Mouse (Mus musculus) right cerebral cortex, postnatal 10 days (tissue): ENCODE measurements at regions not wholly inside any gene's neighbourhood (a gene's known extent, or its start where the extent isn't known, plus 50 kb on each side); places are given as distances from the start of the nearest gene placed in this dataset.

Experiments used
- DNase-seq, 2 experiments: peaks; one replicate each; pipeline ENCODE4 v3.0.0; 2021; ENCODE audit warnings: low spot score in 2 of 2

GRCm38 (mm10) chr9:100097028-100097427, 221.1 kb upstream of the Sox14 start:
- no peak for DNase-seq

- DNase-seq = no peak
These were observed 219.6 kb upstream of the Sox14 start for GRCm38 (mm10) chr9:100095559-100095959.

DNA sequence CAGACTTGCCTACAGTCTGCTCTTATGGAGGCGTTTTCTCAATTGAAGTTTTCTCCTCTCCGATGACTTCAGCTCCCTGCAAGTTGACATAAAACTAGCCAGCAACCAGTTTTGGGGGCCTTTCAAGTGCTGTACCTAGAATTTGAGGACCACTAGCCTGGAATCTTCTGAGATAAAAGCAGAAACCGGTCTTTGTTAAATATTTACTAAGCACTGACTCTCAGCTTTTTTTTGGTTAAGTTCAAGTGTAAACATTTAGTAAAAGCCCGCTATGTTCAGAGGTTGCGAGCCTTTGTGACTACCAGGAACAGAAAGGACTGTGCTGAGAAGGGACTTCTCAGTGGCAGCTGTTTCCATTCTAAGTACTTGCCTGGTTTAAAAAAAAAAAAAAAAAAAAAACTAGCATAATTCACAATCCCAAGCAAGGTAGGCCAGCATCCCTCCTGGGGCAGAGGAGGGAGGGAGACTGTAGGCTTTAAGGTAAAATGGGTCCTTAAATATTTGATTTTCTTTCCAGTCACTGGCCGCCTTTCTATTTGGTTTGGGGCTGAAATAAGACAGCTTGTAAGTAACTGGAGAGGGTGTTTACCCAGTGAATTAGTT, 219.1 kb upstream of the Sox14 start:
- no peak for DNase-seq

DNA sequence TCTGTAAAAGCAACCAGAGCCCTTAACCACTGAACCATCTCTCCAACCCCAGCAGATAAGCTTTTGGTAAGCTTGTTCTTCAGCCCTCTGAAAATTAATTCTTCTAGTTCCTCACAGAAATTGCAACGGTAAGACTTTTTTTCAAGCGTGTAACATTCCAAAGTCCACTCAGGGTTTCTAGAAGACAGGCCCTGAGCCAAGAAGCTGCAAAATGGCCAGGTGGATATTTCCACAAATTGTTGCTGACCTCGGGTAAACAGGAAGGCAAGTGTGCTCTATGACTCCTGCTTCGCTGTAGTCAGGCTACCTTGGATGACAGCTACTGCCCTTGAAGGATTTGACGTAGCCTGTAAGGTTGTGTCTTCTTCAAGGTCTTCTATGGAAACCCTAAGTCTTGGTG, 195.2 kb upstream of the Sox14 start:
- DNase-seq = no peak

DNA sequence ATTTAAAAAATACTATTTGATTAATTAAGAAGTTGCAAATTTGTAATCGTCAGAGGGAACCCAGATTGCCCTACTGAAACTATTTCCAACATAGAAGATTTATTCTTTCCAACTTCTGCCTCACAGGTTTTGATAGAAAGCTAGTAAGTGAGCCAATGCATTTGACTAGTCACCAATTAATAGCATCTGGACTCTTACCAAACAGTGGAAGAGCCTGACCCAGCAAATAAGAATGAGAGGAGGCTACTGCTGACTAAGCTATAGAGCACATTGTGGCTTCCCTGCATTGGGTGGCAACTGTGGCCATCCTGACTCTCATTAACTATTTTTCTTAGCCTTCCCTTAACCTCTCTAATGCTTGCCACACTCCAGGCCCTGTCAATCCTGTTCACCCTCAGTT, 182.6 kb upstream of the Sox14 start:
- no peak for DNase-seq

DNA sequence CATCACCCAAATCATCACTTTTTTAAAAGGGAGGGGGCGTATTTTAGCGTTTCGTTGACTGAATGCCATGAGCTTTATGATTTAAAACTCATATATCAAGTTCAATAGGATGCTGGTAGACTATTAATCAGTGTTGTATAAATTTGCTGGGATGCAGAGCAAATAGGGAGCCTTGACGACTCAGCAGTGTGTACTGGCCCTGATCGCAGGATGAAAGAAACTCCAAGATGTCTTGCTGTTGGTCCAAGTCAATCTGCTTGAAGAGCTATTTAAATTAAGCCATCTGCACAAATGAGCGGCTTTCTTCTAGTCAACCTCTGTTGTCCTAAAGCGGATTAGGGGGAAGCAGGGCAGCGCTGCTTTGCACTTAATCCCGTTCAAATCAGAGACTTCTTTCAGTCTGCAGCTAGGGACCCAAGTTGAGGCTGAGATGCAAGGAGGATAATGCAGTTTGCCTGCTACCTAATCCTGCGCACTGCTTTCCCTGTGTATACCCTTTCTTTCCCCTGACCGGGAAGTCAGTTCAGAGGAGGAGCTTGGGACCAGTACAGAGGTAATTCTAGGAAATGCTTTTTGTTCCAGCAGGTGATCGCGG, 170.3 kb upstream of the Sox14 start:
- no peak for DNase-seq

DNA sequence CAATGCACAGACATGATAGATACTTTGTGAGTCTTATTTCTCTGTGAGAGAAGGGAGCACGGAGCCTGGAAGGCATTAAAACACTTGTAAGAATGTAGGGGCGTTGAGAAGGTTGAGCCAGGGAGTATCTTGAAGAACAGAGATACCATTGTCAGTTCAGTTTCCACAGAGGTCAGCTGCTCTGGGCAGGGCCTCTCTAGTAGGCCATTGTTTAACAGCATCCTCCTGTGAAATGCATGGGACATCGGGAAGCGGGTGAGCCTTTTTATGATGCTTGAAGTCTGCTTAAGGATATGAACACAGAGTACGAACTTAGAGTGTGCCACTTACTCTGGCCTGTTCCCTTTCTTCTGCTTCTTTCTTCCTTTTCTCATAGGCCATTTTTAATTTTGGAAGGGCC, 169.7 kb upstream of the Sox14 start:
- no peak for DNase-seq

DNA sequence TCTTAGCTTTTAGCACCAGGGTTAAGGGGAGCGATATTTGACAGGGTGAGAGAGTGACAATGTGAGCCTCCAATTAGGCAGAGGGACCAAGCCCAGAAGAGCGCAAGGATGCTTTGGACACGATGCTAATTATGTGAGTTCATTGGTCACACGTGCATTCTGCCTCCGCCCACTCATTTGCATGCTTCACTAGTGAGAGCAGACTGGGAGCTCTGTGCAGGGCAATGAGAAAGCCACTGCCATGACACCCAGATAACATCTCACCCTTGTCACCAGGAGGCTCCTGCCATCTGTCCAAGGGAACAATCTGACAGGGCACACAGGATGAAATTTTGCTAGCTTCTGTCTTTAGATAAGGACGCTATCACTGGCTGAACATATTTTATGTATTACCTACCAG, 165.8 kb upstream of the Sox14 start:
- no peak for DNase-seq

DNA sequence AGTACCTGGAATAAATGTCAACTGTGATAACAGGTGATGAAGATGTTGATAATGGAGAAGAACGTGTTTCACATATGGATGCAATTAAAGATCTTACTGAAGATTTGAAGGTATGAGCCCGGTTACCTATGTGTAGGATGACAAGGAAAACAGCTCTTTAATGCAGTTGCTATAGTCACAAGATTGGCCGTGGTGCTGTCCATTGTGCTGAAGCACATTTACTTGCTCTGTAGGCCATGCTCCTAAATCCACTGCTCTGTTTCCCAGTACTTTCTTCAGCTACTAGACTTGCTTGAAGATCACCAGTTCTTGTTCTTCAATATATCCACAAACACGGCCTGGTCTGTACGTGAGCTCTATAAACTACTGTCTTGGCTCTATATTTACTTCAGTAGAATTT, 147.7 kb upstream of the Sox14 start:
- no peak for DNase-seq

DNA sequence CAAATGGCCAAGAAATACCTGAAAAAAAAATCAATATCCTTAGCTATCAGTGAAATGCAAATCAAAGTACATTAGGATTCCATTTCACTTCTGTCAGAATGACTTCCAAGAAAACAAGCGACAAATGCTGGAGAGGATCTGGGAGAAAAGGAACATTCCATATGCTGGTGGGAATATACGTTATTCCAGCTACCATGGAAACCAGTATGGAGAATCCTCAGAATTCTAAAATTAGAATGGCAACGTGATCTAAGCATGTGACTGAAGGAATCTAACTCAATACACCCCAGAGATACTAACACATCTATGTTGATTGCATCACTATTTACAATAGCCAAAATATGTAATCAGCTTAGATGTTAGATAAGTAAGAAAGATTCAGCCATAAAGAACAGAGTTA, 146.1 kb upstream of the Sox14 start:
- DNase-seq = no peak

DNA sequence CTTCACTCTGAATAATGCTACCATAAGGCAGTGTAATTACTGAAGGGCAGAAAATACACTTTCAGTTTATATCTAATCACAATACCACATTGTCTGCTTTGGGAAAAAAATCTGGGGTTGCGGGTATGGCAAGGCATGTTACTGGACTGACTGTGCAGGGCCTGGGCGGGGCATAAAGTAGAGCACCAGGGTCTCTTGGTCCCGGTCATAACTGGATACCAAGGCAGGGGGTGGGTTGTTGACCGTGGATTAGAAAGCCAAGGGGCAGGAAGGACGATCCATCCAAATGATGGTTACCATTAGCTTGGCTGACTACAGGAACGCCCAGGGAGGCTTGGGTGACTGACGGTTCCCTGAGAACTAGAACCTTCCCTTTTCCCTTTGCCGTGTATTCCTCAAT, 119.2 kb upstream of the Sox14 start:
- DNase-seq = no peak

DNA sequence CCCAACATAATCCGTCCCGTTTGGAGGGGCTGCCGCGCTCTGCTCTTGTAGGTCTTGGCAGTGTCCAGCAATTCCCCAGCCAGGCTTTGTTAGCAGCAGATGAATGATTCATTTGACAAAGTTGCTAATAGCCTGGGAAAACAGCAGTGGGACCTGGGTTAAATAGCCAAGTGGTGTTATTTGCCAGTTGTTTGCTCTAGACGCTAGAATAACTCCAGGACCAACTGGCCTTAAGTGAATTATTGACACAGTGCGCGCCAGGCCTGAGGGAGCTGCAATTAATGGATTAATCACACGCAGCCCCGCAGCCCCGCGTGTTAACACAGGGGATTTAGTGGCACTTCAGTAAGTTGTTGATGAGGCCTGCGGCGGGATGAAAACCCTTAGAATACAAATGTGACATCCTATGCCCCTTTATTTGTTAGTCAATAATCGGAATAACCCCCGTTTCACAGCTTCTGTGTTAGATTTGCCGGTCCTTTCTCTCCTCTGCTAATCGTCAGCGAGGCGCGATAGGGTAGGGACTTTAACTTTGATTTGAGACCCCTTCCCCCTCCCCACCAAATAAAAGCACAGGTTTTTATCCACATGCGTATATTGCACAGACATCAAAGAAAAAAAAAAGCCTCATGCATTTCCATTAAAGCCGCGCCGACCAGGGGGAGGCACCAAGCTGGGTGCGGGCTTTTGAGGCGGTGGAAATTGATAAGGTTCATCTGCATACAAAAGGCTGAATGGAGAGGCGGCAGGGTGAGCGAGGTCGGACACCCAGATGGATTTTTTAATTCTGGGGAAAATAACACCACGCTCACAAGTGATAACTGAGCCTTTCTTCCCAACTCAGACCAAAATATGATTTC, 118.5 kb upstream of the Sox14 start:
- DNase-seq = peak; percentile 24 to 28

DNA sequence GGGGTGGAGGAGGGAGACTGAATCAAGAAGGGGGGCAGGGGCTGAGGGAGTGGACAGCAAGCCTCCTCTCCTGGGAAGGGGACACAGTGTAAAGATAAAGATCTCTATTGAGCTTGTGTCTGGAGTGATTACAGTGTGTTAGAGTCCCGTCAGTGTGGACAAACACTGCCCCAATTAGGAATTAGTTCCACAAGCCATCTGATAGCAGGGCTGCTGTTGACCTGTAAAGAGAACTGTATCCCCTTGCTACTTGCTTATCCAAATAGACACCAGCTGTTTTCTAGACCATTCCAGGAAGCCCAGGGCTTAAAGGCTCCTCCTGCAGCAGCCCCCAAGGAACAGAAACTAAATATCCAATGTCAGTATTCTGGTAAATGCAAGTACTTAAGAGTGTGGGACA, 111.4 kb upstream of the Sox14 start:
- DNase-seq = no peak

DNA sequence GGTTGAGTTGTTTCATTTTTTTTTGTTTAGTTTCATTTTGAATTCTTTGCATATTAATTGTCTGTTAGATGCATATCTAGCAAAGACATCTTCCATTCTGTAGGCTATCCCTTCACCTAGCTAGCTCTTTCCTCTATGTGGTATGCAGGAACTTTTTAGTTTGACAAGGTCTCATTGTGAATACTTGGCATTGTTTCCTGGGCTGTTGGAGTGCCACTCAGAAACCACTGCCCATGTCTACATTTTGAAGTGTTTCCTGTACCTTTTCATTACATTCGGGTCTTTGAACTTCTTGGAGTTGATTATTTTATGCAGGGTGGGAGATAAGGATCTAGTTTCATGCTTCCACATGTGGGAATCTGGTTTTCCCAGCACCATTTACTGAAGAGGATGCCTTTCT, 104.8 kb upstream of the Sox14 start:
- no peak for DNase-seq

DNA sequence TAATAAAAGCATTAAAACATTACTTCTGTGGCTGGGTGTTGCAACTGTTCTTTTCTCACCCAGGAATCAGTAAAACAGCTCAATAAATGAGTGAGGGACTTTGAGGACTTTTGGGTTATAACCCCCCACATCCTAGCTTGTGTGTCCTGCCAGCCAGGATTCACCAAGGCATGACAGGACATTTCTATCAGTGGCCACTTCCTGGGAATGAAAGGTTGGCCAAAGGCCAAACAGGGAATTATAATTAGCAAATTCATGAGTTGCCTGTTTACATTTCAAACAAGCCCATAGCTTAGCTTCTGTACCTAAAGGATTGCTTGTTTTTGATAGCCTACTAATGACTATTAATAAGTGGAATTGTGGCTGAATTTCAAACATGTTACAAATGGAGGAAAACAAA, 85.6 kb upstream of the Sox14 start:
- DNase-seq = no peak

DNA sequence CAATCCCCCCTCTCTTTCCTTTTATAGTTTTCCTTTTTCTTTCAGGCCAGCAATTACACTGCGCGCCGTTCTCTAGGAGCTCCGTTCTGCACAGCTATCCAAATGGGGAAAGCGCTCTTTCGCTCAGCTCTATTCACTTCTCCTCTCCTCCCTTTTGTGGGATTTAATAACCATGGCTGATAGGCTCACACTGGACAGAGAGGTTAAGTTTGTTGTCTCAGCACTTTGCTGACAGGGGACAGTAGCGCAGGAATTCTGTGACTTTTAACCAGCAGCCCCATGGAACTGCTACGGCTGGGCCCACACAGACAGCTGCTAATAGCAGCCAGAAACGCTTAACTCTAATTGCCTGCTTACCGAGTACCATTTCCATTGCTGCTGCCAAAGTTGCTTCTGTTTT, 78.8 kb upstream of the Sox14 start:
- DNase-seq = peak in 1 of 2 experiments; percentile 20

DNA sequence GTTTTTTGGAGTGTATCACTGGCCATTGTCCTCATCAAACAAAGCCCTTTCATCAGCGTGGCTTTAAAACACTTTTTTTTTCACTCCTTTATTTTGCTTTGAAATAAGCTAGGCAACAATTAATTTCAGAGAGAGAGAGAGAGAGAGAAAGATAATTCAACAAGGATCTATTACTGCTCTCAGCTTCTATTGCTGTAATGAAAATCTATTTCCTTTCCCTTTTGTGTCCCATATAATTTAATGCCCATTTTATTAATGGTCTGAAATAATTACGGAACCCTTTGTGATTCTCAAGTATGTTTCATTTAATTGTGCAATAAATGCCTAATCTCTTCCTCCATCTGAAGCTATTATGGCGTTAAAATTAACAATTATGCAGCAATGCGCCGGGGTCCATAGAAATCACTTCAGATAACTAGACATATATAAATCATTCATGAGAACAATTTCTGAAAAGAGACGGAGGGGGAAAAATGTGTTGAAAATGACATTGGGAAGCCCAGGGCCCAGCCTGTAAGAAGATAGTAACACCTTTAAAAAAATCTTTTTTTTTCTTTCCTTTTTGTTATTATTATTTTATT, 78.2 kb upstream of the Sox14 start:
- DNase-seq = no peak
